Mouse (Mus musculus): ENCODE results near the gene Gpalpp1.
A peak's percentile ranks its signal among the peaks of the same experiment; 100 is the strongest.

Gene Gpalpp1

GRCm38 (mm10) chr14:76110396-76111221 is at the start of gene Gpalpp1, which contains the start of gene Nufip1:
Gpalpp1 (minus strand) TSS chr14:76110760.
Nufip1 (plus strand) TSS chr14:76110891.
- DNase-seq (ENCODE audit: extremely low read depth, low read depth) = peak; percentile 94

DNA sequence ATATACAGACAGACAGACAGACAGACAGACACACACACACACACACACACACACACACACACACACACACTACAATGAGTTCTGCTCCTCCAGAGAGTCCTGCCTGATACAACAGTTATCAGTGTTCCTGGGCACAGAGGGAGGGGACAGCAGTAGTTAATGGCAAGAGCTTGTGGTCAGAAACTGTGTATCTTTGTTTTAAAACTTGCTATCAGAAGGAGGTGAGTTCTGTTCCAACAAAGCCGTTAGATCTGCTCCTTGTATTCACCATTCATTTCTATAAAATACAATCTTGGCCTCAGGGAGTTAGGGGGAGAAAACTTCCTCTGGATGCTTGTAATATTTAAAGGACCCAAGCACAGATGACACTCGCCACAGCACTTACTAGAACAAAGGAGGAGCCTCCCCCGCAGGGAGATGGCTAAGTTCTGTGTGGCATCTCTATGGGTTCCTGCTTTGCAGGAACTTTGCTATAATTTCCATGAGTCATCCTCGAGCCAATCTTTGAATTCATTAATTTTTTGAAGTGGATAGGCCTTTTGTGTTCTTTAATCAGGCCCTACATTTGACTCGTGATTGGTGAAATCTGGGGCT is 47.7 kb upstream of the Gpalpp1 start:
- no peak for DNase-seq (ENCODE audit: extremely low read depth, low read depth)

DNA sequence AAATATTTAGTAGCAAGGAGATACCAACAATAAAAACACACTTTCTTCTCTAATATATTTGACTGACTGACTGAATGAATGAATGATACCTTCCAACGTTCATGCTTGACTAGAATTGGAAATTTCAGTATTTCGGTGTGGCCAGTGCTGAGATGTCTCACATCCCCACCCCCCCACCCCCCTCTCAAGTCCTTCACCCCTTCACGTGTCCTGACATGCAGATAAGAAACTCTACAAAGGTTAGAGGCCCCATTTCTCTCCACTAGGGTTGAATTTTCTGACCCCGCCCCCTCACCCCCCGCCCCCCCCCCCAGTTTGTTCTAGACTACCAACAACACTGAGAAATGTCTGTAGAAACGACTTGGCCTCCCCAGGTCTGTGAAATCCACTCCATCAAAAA is 43.3 kb upstream of the Gpalpp1 start:
- no peak for DNase-seq (ENCODE audit: extremely low read depth, low read depth)

GRCm38 (mm10) chr14:76153003-76153675 is 42.6 kb upstream of the Gpalpp1 start:
- no peak for DNase-seq (ENCODE audit: extremely low read depth, low read depth)

GRCm38 (mm10) chr14:76152162-76153002 is 41.8 kb upstream of the Gpalpp1 start:
- DNase-seq (ENCODE audit: extremely low read depth, low read depth) = peak; percentile 92

DNA sequence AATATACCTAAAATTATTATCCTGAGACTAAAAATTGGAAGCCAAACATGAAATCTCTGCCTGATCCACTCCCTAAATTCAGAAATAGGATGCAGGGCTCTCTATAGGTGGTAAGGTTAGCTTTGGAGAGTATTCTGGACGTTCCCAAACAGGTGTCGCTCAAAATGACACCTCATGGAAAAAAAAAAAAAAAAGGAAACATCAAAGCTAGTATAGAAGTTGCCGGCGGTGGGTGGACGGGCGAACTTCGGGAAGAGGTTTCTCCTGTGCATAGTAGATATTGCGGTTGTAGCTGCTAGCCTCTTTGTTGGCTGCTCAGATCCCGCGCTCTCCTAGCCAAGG is 41.2 kb upstream of the Gpalpp1 start:
- DNase-seq (ENCODE audit: extremely low read depth, low read depth) = no peak

DNA sequence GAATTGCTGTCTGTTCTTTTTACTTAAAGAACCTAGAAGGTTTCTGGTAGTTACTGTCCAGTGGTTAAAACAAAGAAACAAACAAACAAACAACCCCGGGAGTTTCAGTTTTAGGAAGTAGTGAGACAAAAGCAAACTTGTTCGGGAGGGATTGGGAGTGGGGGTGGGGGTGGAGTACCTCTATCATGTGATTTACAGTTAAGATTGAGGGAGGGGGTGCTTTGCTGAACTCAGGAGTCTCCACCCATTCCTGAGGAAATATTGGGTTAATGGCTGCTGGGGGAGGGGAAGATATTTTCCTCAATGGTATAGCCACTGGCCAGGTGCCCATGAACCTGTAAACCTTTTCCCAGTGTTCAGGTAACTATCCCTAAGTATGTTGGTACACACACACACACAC is 40.5 kb upstream of the Gpalpp1 start:
- DNase-seq (ENCODE audit: extremely low read depth, low read depth) = peak; percentile 17

DNA sequence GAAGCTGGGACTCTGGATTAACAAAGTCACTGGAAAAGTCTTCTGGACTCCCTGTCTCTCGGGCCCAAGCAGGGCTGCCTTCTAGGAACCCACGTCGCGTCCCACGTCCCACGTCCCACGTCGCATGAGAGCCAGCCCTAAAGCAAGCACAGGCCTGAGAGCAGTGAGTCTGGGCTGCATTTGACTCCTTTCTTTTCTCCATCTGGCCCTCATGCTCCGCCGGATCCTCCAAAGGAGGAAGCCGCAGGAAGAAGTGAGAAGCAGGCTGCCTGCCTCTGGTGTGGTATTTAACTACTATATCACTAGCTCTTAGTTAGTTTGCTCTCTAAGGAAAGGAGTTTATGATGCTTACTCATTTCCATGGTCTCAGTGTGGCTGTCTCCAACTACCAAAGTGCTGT is 39.9 kb upstream of the Gpalpp1 start:
- DNase-seq (ENCODE audit: extremely low read depth, low read depth) = peak; percentile 32

- peak; percentile 60 for DNase-seq (ENCODE audit: extremely low read depth, low read depth)
Measured at GRCm38 (mm10) chr14:76149531-76150179, 39.1 kb upstream of the Gpalpp1 start.

GRCm38 (mm10) chr14:76148294-76148693 is 37.7 kb upstream of the Gpalpp1 start:
- no peak for DNase-seq (ENCODE audit: extremely low read depth, low read depth)

DNA sequence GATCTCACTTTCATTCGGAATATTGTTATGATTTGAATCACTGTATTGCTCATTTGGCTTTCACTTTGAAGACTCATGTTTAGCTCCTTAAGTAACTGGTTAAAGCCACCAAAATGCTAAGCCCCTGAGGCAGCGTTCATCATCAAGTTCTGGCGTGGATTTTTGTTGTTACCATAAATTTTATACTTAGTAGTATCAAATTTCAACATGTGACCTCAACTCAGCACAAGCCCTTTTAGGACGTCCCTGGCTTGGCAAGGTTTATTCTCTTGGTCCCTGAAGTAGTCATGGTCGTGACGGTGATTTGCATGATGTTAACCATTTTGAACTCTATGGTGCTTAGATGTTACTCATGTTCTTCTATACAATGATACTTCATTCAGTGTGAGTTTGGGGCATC is 36.5 kb upstream of the Gpalpp1 start:
- no peak for DNase-seq (ENCODE audit: extremely low read depth, low read depth)

GRCm38 (mm10) chr14:76145868-76146267 is 35.3 kb upstream of the Gpalpp1 start:
- peak; percentile 66 for DNase-seq (ENCODE audit: extremely low read depth, low read depth)

- DNase-seq (ENCODE audit: extremely low read depth, low read depth) = peak; percentile 76
Measured at GRCm38 (mm10) chr14:76145248-76145647, 34.7 kb upstream of the Gpalpp1 start.

- DNase-seq (ENCODE audit: extremely low read depth, low read depth) = no peak
Measured at GRCm38 (mm10) chr14:76134975-76135374, 24.4 kb upstream of the Gpalpp1 start.

DNA sequence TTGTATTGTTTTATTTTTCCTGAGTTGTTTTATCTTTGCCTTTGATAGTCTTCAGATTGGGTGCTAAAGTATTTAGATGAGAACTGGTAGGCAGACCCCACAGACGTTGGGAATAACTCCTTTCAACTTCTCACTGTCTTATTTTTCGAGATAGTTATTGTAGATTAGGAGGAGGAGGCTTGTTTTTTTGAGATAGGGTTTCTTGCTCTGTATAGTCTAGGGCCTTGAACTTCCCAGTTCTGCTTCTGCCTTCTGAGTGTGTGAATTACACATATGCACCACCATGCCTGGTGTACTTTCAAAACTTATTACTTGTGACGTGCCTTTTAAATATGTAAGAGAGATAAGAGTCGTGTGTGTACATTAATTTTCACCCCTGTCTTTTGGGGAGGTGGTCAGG is 17.6 kb upstream of the Gpalpp1 start:
- no peak for DNase-seq (ENCODE audit: extremely low read depth, low read depth)

- DNase-seq (ENCODE audit: extremely low read depth, low read depth) = no peak
Measured at GRCm38 (mm10) chr14:76127311-76127710, 16.8 kb upstream of the Gpalpp1 start.

- no peak for DNase-seq (ENCODE audit: extremely low read depth, low read depth)
Measured at GRCm38 (mm10) chr14:76122663-76123058, 12.1 kb upstream of the Gpalpp1 start.

GRCm38 (mm10) chr14:76121901-76122662 is 11.5 kb upstream of the Gpalpp1 start:
- peak; percentile 39 for DNase-seq (ENCODE audit: extremely low read depth, low read depth)

DNA sequence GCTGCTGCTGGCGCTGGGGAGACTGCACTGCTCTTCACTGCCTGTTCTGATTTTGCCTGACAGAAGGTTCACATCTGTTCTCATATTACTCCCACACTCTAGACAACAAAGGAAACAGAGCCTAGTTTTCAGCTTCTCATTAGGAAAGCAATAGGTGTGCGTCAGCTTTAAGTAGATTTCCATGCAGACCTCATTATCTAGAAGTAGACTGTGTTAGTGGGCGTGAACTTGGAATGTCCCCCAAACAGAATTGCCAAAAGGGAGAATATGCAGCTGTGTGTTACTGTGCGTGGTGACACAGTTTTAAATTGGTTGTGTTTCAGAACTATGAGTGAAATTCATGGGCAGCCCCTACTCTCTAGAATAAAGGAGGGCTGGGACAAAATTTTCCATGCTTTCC is 9.9 kb upstream of the Gpalpp1 start:
- no peak for DNase-seq (ENCODE audit: extremely low read depth, low read depth)

DNA sequence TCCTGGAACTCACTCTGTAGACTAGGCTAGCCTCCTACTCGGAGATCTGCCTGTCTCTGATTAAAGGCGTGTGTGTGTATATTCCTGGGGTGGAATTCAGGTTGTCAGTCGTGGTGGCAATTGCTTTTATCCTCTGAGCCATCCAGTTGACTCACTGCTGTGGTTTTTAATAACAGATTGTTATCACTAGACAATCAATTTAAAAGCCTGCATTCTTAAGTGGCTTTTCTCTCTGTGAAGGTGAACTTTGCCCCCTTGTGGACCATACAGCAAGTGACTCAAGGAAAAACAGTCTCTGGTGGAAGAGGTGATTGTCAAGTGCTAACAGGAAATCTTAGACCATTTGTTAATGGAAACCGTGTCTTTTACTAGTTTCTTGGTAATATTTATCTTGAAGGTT is 8.4 kb upstream of the Gpalpp1 start:
- no peak for DNase-seq (ENCODE audit: extremely low read depth, low read depth)

Measured in MEL-GATA-1-ER (cell line).